Mouse (Mus musculus) embryonic facial prominence, embryonic 14.5 days (tissue): ENCODE data around the gene Jam3. TPM values are rescaled to one million over a fixed set of nuclear protein-coding genes. Genes with fewer than 3 reads are reported as not detected.

Source experiments
- ATAC-seq: fragments of 200-750 bp; cut with Nextera tagmentation; 2 replicates; pipeline ENCODE4 v1.8.0; 2017; ENCODE audit warnings: low read depth, moderate number of reproducible peaks, moderate TSS enrichment
- DNase-seq: peaks from one replicate; pipeline ENCODE4 v3.0.0-alpha.2; 2015; ENCODE audit warnings: low spot score
- H3K27ac ChIP-seq: fragments of 300-500 bp; sonication (generic); replicated peaks from 2 replicates; pipeline ENCODE4 v1.5.1; 2014; ENCODE audit warnings: low read depth, mild to moderate bottlenecking, low read length, moderate library complexity
- H3K27me3 ChIP-seq: fragments of 300-500 bp; sonication (generic); replicated peaks from 2 replicates; pipeline ENCODE4 v1.6.1; 2014; ENCODE audit warnings: low read length; ENCODE audit not compliant: control insufficient read depth, insufficient read depth
- H3K36me3 ChIP-seq: fragments of 300-500 bp; sonication (generic); 2 replicates; pipeline ENCODE4 v1.6.1; 2014; ENCODE audit warnings: low read length, mixed read lengths; ENCODE audit not compliant: control insufficient read depth, insufficient read depth
- H3K4me1 ChIP-seq: fragments of 300-500 bp; sonication (generic); 2 replicates; pipeline ENCODE4 v1.6.1; 2014; ENCODE audit warnings: antibody characterized with exemption, low read length; ENCODE audit not compliant: control insufficient read depth, insufficient read depth
- H3K4me2 ChIP-seq: fragments of 300-500 bp; sonication (generic); 2 replicates; pipeline ENCODE4 v1.6.1; 2014; ENCODE audit warnings: low read depth, mild to moderate bottlenecking, low read length, moderate library complexity, mixed read lengths
- H3K4me3 ChIP-seq: fragments of 300-500 bp; sonication (generic); 2 replicates; pipeline ENCODE4 v1.5.1; 2014; ENCODE audit warnings: low read depth, mild to moderate bottlenecking, low read length
- H3K9ac ChIP-seq: fragments of 300-500 bp; sonication (generic); 2 replicates; pipeline ENCODE4 v1.6.1; 2014; ENCODE audit warnings: low read depth, mild to moderate bottlenecking, low read length, moderate library complexity, mixed read lengths
- H3K9me3 ChIP-seq: fragments of 300-500 bp; sonication (generic); 2 replicates; pipeline ENCODE4 v1.6.1; 2016; ENCODE audit warnings: low read length; ENCODE audit not compliant: control insufficient read depth
- WGBS: fragments of 180-500 bp; shearing (Covaris S2); extraction: QIAGEN DNeasy Blood & Tissue Kit; methylation state at CpG from one replicate; pipeline ENCODE4 v1.1.7; 2014; 5-methylcytosine and 5-hydroxymethylcytosine counted together
- polyA plus RNA-seq: library from polyadenylated mRNA; unstranded; fragments of >200 nt; fragmentation: Nextera tagmentation; extraction: Ambion mirVana; gene quantifications from 2 replicates; pipeline ENCODE4 v1.2.1, GENCODE M21; 2014

The Jam3 gene
- polyA plus RNA-seq, 1 experiment from 2014 or later: 121 TPM

DNA sequence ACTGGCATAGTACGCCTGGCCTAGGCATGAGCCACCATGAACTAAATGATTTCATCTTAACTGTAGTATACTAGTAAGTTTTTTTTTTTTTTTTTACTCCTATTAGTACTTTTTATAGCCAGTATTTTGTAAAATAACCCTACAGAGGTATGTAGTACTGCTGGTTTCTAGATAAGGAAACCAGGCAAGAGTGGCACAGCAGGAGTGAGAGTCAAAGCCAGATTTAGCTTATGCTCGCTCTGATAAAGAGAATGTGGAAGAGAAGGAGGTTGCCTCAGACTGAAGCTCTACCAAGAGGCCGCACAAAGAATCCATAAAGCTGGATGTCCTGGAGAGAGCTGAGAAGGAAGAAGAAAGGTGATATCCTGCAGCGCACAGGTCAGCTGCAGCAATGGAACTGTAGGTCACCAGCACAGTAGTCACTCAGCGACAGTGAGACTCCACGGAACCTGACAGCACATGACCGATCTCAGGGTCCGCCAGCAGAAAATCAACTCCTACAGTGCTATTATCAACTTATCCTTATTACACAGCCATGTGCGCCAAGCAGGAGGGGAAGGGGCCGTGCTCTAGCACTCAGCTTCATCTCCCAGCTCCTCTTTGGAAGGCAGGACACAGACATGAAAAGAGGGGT, 14.7 kb downstream of the Jam3 start:
- H3K9ac ChIP-seq: no peak overlapping the region
- no peaks in the 10 kb centered on the region for H3K9me3 ChIP-seq
- no peaks in the 10 kb centered on the region for H3K27me3 ChIP-seq
- H3K4me1 ChIP-seq: no peaks in the 10 kb centered on the region
- H3K36me3 ChIP-seq: peaks cover 15% of the 10 kb centered on the region; the same call in 1 of the 2 replicates
- ATAC-seq (no peak), DNase-seq (no peak)
- H3K4me2 ChIP-seq: no peak overlapping the region
- H3K4me3 ChIP-seq: no peak overlapping the region
- H3K27ac ChIP-seq: no peak overlapping the region
- WGBS: 94% methylated on average over 10 of the region's 10 CpGs

DNA sequence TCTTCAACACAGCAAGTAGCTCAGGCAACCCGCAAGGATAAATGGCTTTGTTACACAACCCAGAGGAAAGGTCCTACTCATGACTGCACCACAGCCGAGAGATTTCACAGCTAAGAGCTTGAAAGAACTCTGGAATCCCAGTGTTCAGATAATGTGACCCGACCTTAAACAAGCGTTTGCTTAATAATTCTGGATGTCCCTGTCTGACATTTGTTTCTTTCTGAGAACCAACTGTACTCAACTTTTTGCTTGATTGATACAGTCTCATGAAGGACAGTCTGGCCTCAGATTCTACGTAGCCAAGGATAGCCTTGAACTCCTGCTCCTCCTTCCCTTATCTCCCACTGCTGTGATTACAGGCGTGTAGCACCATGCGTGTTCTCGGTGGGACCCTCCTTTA, 18.6 kb downstream of the Jam3 start:
- DNase-seq: no peak

DNA sequence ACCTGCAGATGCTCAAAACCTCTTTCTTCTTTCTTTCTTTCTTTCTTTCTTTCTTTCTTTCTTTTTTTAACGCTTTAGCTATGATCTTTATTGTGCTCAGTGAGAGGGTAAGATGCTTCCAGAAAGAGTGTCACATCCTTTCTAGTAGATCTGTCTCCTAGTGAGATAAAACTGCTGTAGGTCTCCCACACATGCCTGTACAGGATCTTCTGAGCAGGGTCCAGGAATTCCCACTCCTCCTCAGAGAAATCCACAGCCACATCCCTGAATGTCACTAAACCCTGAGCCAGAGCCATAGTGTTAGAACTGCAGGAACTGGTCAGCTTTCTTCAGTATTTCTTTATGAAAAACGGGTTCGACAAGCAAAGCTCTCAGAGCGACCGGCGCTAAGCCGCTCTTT, 19.8 kb downstream of the Jam3 start:
- no peaks in the 10 kb centered on the region for H3K27me3 ChIP-seq
- H3K27ac ChIP-seq: no peak overlapping the region
- H3K4me1 ChIP-seq: no peaks in the 10 kb centered on the region
- 91% methylated on average over 7 of the region's 7 CpGs for WGBS
- ATAC-seq (no peak), DNase-seq (no peak)
- no peaks in the 10 kb centered on the region for H3K36me3 ChIP-seq
- H3K4me2 ChIP-seq: no peak overlapping the region
- no peaks in the 10 kb centered on the region for H3K9me3 ChIP-seq
- no peak overlapping the region for H3K9ac ChIP-seq
- no peak overlapping the region for H3K4me3 ChIP-seq

More for the DNA sequence above, 18.6 kb downstream of the Jam3 start:
- Histone ChIP-seq H3K9ac (no peak overlapping the region), H3K4me3 (no peak overlapping the region), H3K36me3 (peaks cover 4% of the 10 kb centered on the region; the same call in 1 of the 2 replicates), H3K27me3 (no peaks in the 10 kb centered on the region), H3K4me1 (no peaks in the 10 kb centered on the region), H3K9me3 (no peaks in the 10 kb centered on the region), H3K4me2 (no peak overlapping the region), H3K27ac (no peak overlapping the region)
- WGBS: 86% methylated on average over 8 of the region's 8 CpGs
- no peak for ATAC-seq

DNA sequence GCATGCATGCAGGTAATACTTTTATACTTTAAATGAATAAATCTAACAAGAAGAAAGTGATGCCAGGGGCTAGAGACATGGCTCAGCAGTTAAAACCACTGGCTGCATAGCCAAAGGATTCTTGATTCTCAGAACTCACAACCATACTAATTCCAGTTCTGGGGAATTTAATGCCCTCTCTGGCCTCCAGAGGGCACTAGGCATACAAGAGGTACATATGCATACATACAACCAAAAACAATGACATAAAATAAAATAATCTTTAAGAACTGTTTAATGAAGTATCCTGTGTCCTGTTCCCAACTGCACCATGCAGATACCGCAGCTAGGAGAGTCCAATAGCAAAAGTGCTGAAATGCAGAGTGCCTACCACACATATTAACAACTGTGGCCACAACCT, 20.8 kb downstream of the Jam3 start:
- H3K36me3 ChIP-seq: no peaks in the 10 kb centered on the region
- no peaks in the 10 kb centered on the region for H3K4me1 ChIP-seq
- 75% methylated on average over 1 of the region's 1 CpGs for WGBS
- H3K9me3 ChIP-seq: no peaks in the 10 kb centered on the region
- H3K27me3 ChIP-seq: no peaks in the 10 kb centered on the region
- H3K4me3 ChIP-seq: no peak overlapping the region
- H3K27ac ChIP-seq: no peak overlapping the region
- peak; percentile 44; the same call in 1 of the 2 replicates for ATAC-seq
- DNase-seq: peak; percentile 34
- H3K4me2 ChIP-seq: no peak overlapping the region
- no peak overlapping the region for H3K9ac ChIP-seq

DNA sequence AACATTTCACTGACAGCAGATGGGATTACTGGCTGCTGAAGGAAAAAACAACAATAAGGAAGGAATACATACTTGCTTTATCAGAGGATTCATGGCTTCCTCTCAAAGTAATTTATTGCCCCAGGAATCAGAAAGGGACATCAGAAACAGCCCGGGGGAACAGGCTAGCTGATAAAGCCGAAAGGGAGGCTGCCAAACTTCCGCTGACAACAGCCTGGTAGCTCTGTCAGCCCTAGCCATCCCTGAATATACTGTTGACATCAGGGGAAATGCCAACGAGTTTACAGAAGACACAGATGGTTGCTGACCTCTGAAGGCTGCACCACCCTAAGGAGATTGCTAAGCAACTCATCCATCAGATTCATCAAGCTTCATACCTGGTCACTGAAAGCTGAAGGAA, 26.6 kb downstream of the Jam3 start:
- DNase-seq: no peak
- H3K4me1 ChIP-seq: no peaks in the 10 kb centered on the region
- H3K27ac ChIP-seq: no peak overlapping the region
- H3K36me3 ChIP-seq: no peaks in the 10 kb centered on the region
- H3K4me2 ChIP-seq: no peak overlapping the region
- no peak overlapping the region for H3K9ac ChIP-seq
- 88% methylated on average over 4 of the region's 4 CpGs for WGBS
- no peak overlapping the region for H3K4me3 ChIP-seq
- no peak for ATAC-seq
- H3K9me3 ChIP-seq: no peaks in the 10 kb centered on the region
- H3K27me3 ChIP-seq: no peaks in the 10 kb centered on the region

DNA sequence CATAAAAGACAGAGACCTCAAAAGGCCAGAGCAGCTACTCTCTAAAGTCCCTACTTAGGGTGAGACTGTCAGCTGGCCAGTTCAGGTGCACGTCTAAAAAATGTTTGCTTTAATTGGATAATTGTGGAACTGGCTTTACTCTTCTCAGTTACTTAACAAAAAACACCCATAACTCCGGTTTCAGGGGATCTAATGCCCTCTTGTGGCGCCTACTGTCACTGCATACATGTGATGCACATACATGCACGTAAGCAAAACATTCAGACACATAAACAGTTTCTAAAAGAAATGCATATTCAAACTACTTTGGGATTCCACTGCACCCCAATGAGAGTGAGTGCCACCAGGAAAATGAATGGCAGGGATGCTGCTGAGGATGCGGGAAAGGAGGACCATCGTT, 28.7 kb downstream of the Jam3 start:
- H3K9ac ChIP-seq: no peak overlapping the region
- no peak overlapping the region for H3K4me2 ChIP-seq
- no peaks in the 10 kb centered on the region for H3K27me3 ChIP-seq
- no peaks in the 10 kb centered on the region for H3K9me3 ChIP-seq
- no peak overlapping the region for H3K27ac ChIP-seq
- H3K4me3 ChIP-seq: no peak overlapping the region
- no peak for DNase-seq
- 82% methylated on average over 6 of the region's 6 CpGs for WGBS
- ATAC-seq: no peak
- H3K4me1 ChIP-seq: no peaks in the 10 kb centered on the region
- H3K36me3 ChIP-seq: no peaks in the 10 kb centered on the region

DNA sequence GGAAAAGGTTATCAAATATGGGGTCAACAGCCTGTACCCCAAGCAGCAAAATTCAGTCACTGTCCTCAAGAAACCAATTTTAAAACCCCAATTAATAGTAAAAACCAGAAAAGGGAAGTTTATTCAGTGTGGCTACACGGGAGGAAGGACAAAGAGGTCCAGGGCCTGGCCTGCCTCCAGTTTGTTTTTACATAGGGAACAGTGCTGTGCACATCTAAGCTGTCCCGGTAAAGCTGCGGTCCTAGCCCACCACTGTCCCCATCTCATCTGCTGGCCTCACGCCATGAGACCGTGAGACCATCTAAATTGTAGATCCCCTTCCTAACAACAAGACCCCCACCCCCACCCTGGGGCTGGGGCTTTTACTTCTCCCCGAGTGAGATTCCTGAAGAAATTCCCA, 29.8 kb downstream of the Jam3 start:
- no peak for ATAC-seq
- no peaks in the 10 kb centered on the region for H3K36me3 ChIP-seq
- no peak overlapping the region for H3K4me2 ChIP-seq
- WGBS: 63% methylated on average over 6 of the region's 6 CpGs
- H3K9me3 ChIP-seq: no peaks in the 10 kb centered on the region
- no peak overlapping the region for H3K4me3 ChIP-seq
- no peaks in the 10 kb centered on the region for H3K4me1 ChIP-seq
- H3K27me3 ChIP-seq: no peaks in the 10 kb centered on the region
- no peak overlapping the region for H3K9ac ChIP-seq
- no peak overlapping the region for H3K27ac ChIP-seq
- DNase-seq: no peak

DNA sequence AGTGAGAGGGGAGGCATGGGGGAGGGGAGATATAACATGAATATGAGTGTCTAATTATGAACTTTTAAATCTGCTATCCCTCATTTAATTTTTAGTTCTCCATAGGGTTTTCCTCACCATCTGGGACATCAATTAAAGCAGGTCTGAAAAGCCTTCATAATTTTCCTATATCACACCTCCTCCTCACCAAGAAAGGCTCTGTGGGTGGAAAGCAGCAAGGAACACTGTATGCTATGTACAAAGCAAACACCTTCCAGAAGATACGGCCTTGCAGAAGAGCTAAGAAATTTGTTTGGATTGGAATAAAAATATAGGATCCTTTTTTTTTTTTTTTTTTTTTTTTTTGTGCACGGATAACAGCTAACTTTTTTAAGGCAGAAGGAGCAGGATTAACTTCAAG, 31.3 kb downstream of the Jam3 start:
- no peak for DNase-seq
- Histone ChIP-seq H3K9me3 (no peaks in the 10 kb centered on the region), H3K4me1 (no peaks in the 10 kb centered on the region), H3K27ac (no peak overlapping the region), H3K4me2 (no peak overlapping the region), H3K36me3 (no peaks in the 10 kb centered on the region), H3K27me3 (no peaks in the 10 kb centered on the region), H3K4me3 (no peak overlapping the region), H3K9ac (no peak overlapping the region)
- ATAC-seq: no peak
- WGBS: 67% methylated on average over 2 of the region's 2 CpGs

DNA sequence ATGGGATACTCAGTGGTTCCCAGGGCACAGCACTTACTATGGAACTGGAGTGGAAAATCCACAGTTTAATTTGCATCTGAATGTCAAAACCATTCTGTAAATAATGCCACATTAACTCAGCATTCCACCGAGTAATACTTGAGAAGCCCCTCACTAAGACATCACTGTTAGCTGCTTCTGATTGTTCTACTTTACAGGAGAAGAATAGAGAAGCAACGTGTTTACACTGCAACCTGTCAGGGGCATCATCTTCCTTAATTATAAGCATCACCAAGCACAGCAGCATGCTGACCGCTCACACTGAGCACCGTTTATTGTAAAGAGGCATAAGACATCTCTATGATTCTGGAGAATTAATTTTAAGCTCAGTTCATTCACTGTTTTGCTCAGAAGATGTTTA, 32.3 kb downstream of the Jam3 start:
- Histone ChIP-seq H3K9ac (no peak overlapping the region), H3K4me2 (no peak overlapping the region), H3K4me3 (no peak overlapping the region), H3K4me1 (no peaks in the 10 kb centered on the region), H3K36me3 (no peaks in the 10 kb centered on the region), H3K9me3 (no peaks in the 10 kb centered on the region), H3K27ac (no peak overlapping the region), H3K27me3 (no peaks in the 10 kb centered on the region)
- ATAC-seq (no peak), DNase-seq (no peak)
- 74% methylated on average over 4 of the region's 4 CpGs for WGBS
